Mouse (Mus musculus) forebrain, embryonic 11.5 days (tissue): ENCODE data around the gene Adk. TPM values are rescaled to one million over a fixed set of nuclear protein-coding genes. Genes with fewer than 3 reads are reported as not detected.

Experiments used
- ATAC-seq: fragments of 200-750 bp; cut with Nextera tagmentation; replicated peaks from 2 replicates; pipeline ENCODE4 v1.8.0; 2017; ENCODE audit warnings: moderate TSS enrichment; ENCODE audit not compliant: low FRiP score
- DNase-seq: peaks from one replicate; pipeline ENCODE4 v3.0.0-alpha.2; 2017; ENCODE audit warnings: low spot score
- H3K27ac ChIP-seq: fragments of 300-500 bp; sonication (generic); 2 replicates; pipeline ENCODE4 v1.5.1; 2014; ENCODE audit warnings: low read depth, low read length
- H3K27me3 ChIP-seq: fragments of 300-500 bp; sonication (generic); 2 replicates; pipeline ENCODE4 v1.6.1; 2014; ENCODE audit warnings: mild to moderate bottlenecking, low read length, mixed read lengths; ENCODE audit not compliant: control insufficient read depth, insufficient read depth
- H3K36me3 ChIP-seq: fragments of 300-500 bp; sonication (generic); 2 replicates; pipeline ENCODE4 v1.6.1; 2014; ENCODE audit warnings: mild to moderate bottlenecking, low read length, moderate library complexity, mixed read lengths; ENCODE audit not compliant: control insufficient read depth, insufficient read depth
- H3K4me1 ChIP-seq: fragments of 300-500 bp; sonication (generic); replicated peaks from 2 replicates; pipeline ENCODE4 v1.6.1; 2014; ENCODE audit warnings: low read length, mixed read lengths; ENCODE audit not compliant: control insufficient read depth, insufficient read depth
- H3K4me2 ChIP-seq: fragments of 300-500 bp; sonication (generic); 2 replicates; pipeline ENCODE4 v1.6.1; 2014; ENCODE audit warnings: low read depth, mild to moderate bottlenecking, low read length, moderate library complexity, mixed read lengths; ENCODE audit not compliant: severe bottlenecking
- H3K4me3 ChIP-seq: fragments of 300-500 bp; sonication (generic); 2 replicates; pipeline ENCODE4 v1.5.1; 2014; ENCODE audit warnings: low read depth, low read length
- H3K9ac ChIP-seq: fragments of 300-500 bp; sonication (generic); 2 replicates; pipeline ENCODE4 v1.6.1; 2014; ENCODE audit warnings: low read length
- H3K9me3 ChIP-seq: fragments of 300-500 bp; sonication (generic); 2 replicates; pipeline ENCODE4 v1.6.1; 2016; ENCODE audit warnings: low read length, mixed read lengths; ENCODE audit not compliant: control insufficient read depth
- WGBS: fragments of 180-500 bp; shearing (Covaris S2); extraction: QIAGEN DNeasy Blood & Tissue Kit; methylation state at CpG from one replicate; pipeline ENCODE4 v1.1.7; 2014; 5-methylcytosine and 5-hydroxymethylcytosine counted together
- polyA plus RNA-seq: library from polyadenylated mRNA; unstranded; fragments of >200 nt; fragmentation: Nextera tagmentation; extraction: Ambion mirVana; gene quantifications from 2 replicates; pipeline ENCODE4 v1.2.1, GENCODE M21; 2014

Gene Adk
- polyA plus RNA-seq, 1 experiment from 2014 or later = 138 TPM

DNA sequence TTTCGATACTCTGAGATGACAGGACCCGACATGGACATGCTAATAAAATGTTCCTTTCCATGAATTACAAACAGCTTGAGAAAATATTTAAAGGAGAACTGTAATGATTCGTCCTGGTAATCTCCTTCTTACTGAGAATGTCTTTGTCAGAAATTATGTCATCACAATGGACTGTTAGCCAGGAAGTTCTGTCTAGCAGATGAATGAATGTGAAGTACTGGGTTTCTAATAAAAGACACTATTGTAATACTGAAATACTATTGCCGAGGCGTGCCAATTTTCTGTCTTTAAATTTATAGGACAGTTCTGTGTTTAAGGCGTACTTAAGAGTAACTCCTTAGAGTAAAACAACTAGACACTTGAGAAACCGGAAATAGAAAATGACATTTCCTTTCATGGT, 231.7 kb downstream of the Adk start:
- Histone ChIP-seq H3K4me2 (no peak overlapping the region), H3K4me1 (no peaks in the 10 kb centered on the region; the same call in 1 of the 2 replicates), H3K9ac (no peak overlapping the region), H3K36me3 (no peaks in the 10 kb centered on the region), H3K27me3 (no peaks in the 10 kb centered on the region), H3K9me3 (no peaks in the 10 kb centered on the region), H3K4me3 (no peak overlapping the region), H3K27ac (no peak overlapping the region)
- ATAC-seq = no peak
- DNase-seq = no peak
- 64% methylated on average over 7 of the region's 7 CpGs for WGBS

DNA sequence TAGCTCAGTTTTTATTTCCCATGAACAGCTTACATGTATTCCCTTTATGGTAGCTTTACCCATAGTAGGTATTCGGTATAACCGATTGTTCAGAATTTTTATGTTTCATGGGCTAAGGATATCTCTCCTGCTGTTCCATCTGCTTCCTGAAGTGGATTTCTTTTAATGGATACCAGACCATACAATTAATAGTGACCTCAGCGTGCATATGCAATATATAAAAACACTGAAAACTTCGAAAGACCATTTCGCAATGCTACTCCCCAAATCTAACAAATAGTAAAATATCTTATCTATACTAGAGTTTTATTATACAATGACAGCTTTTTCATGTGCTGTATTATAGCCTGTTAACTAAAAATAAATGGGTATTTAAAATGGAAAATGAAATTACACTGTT, 232.5 kb downstream of the Adk start:
- H3K4me3 ChIP-seq = no peak overlapping the region
- WGBS = 85% methylated on average over 5 of the region's 5 CpGs
- ATAC-seq = no peak
- no peak overlapping the region for H3K9ac ChIP-seq
- no peak overlapping the region for H3K4me2 ChIP-seq
- DNase-seq = no peak
- no peaks in the 10 kb centered on the region; the same call in 1 of the 2 replicates for H3K4me1 ChIP-seq
- H3K36me3 ChIP-seq = no peaks in the 10 kb centered on the region
- H3K9me3 ChIP-seq = no peaks in the 10 kb centered on the region
- H3K27me3 ChIP-seq = no peaks in the 10 kb centered on the region
- no peak overlapping the region for H3K27ac ChIP-seq

DNA sequence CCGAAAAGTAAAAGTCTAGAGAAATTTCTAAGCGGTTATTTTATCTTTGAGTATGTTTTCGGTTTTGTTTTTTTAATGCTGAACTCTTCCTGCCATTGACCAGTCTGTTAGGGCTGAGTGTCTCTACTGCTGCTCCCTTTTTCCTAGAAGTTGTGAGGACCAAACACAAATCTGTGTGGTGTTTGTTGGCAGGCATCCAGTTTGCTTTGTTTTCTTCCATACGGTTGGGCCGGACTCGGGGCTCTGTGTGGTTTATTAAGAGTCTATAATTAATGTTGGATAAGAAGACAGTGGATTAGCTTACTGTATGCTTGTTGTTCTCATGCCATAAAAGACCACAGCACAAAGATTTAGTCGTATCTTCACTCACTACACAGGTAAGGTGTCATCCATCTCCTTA, 233.9 kb downstream of the Adk start:
- ATAC-seq = no peak
- H3K4me3 ChIP-seq = no peak overlapping the region
- no peak for DNase-seq

GRCm38 (mm10) chr14:21287726-21288442, 235.5 kb downstream of the Adk start:
- Histone ChIP-seq H3K9me3 (no peaks in the 10 kb centered on the region), H3K4me1 (no peaks in the 10 kb centered on the region; the same call in 1 of the 2 replicates), H3K4me2 (no peak overlapping the region), H3K27ac (no peak overlapping the region), H3K27me3 (no peaks in the 10 kb centered on the region), H3K9ac (no peak overlapping the region), H3K36me3 (no peaks in the 10 kb centered on the region), H3K4me3 (no peak overlapping the region)
- DNase-seq (no peak), ATAC-seq (no peak)
- WGBS = 77% methylated on average over 9 of the region's 9 CpGs

More for the DNA sequence above, 233.9 kb downstream of the Adk start:
- H3K9me3 ChIP-seq = no peaks in the 10 kb centered on the region
- no peaks in the 10 kb centered on the region for H3K36me3 ChIP-seq
- WGBS = 81% methylated on average over 7 of the region's 7 CpGs
- H3K27ac ChIP-seq = no peak overlapping the region
- H3K9ac ChIP-seq = no peak overlapping the region
- H3K4me2 ChIP-seq = no peak overlapping the region
- H3K27me3 ChIP-seq = no peaks in the 10 kb centered on the region
- H3K4me1 ChIP-seq = no peaks in the 10 kb centered on the region; the same call in 1 of the 2 replicates

GRCm38 (mm10) chr14:21299743-21300142, 247.4 kb downstream of the Adk start:
- 86% methylated on average over 4 of the region's 4 CpGs for WGBS
- ATAC-seq (no peak), DNase-seq (no peak)
- H3K36me3 ChIP-seq = no peaks in the 10 kb centered on the region
- H3K9ac ChIP-seq = no peak overlapping the region
- H3K4me1 ChIP-seq = no peaks in the 10 kb centered on the region
- H3K4me3 ChIP-seq = no peak overlapping the region
- no peak overlapping the region for H3K4me2 ChIP-seq
- no peaks in the 10 kb centered on the region for H3K9me3 ChIP-seq
- no peaks in the 10 kb centered on the region for H3K27me3 ChIP-seq
- no peak overlapping the region for H3K27ac ChIP-seq

- 89% methylated on average over 1 of the region's 1 CpGs for WGBS
- 0 out of 2 replicates have a peak, but pooled peaks cover 2% of the 10 kb centered on the region for H3K4me1 ChIP-seq
- H3K9ac ChIP-seq = no peak overlapping the region
- no peak overlapping the region for H3K4me2 ChIP-seq
- H3K9me3 ChIP-seq = no peaks in the 10 kb centered on the region
- no peaks in the 10 kb centered on the region for H3K27me3 ChIP-seq
- no peak overlapping the region for H3K4me3 ChIP-seq
- DNase-seq = no peak
- H3K36me3 ChIP-seq = no peaks in the 10 kb centered on the region
- no peak overlapping the region for H3K27ac ChIP-seq
- no peak for ATAC-seq
Observed at GRCm38 (mm10) chr14:21304815-21305214, 252.4 kb downstream of the Adk start.

- no peak overlapping the region for H3K27ac ChIP-seq
- 80% methylated on average over 4 of the region's 4 CpGs for WGBS
- no peak for DNase-seq
- no peak overlapping the region for H3K4me3 ChIP-seq
- H3K4me1 ChIP-seq = 0 out of 2 replicates have a peak, but pooled peaks cover 2% of the 10 kb centered on the region
- no peak overlapping the region for H3K4me2 ChIP-seq
- H3K9ac ChIP-seq = no peak overlapping the region
- no peaks in the 10 kb centered on the region for H3K36me3 ChIP-seq
- no peaks in the 10 kb centered on the region for H3K27me3 ChIP-seq
- H3K9me3 ChIP-seq = no peaks in the 10 kb centered on the region
- ATAC-seq = no peak
Observed at GRCm38 (mm10) chr14:21308349-21308936, 256.1 kb downstream of the Adk start.

DNA sequence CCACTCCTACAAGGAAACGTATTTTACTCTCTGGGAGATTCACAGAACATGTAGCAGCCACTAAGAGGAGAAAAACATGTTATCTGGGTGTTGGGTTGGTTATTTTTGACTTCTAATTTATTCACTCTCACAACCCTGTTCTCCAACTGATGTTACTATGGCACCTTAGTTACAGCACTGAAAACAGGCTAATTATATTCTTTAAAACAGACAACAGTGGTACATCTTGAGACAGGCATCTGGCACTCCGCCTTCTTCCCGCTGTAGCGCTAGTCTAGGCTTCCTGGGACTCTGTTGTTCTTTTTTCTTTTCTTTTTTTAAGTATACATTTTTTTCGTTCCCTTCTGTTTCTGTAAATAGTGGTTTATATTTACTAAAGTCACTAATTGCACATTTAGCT, 258.2 kb downstream of the Adk start:
- Histone ChIP-seq H3K36me3 (no peaks in the 10 kb centered on the region), H3K4me2 (no peak overlapping the region), H3K9me3 (no peaks in the 10 kb centered on the region), H3K4me1 (0 out of 2 replicates have a peak, but pooled peaks cover 2% of the 10 kb centered on the region), H3K27ac (no peak overlapping the region), H3K27me3 (no peaks in the 10 kb centered on the region), H3K4me3 (no peak overlapping the region), H3K9ac (no peak overlapping the region)
- 95% methylated on average over 5 of the region's 5 CpGs for WGBS
- ATAC-seq = no peak
- no peak for DNase-seq
